Mouse (Mus musculus) bone marrow macrophage, adult 2 months (primary cell): ENCODE results near the gene Ppfia3. TPM values are rescaled to one million over a fixed set of nuclear protein-coding genes. Genes with fewer than 3 reads are reported as not detected.

Experiments
- H3K27ac ChIP-seq: 2 replicates; pipeline ENCODE4 v1.5.1; 2012; ENCODE audit warnings: low read depth, low read length; ENCODE audit not compliant: insufficient read depth
- H3K4me1 ChIP-seq: 2 replicates; pipeline ENCODE4 v1.6.1; 2012; ENCODE audit warnings: low read length; ENCODE audit not compliant: control insufficient read depth, insufficient read depth
- H3K4me3 ChIP-seq: 2 replicates; pipeline ENCODE4 v1.5.1; 2012; ENCODE audit warnings: mild to moderate bottlenecking, low read length, moderate library complexity; ENCODE audit not compliant: insufficient read depth
- CTCF ChIP-seq: IDR thresholded peaks from 2 replicates; pipeline ENCODE4 v1.5.1; 2012; ENCODE audit warnings: low read depth, mild to moderate bottlenecking, low read length, moderate library complexity
- POLR2A ChIP-seq: IDR thresholded peaks from 2 replicates; pipeline ENCODE4 v1.6.1; 2012; ENCODE audit warnings: mild to moderate bottlenecking, low read depth, low read length, borderline replicate concordance
- polyA plus RNA-seq: library from polyadenylated mRNA; stranded (reverse); fragments of >200 nt; gene quantifications from 2 replicates; pipeline ENCODE4 v1.2.4, GENCODE M21; 2012; ENCODE audit not compliant: missing spikeins, insufficient read depth, insufficient read length

Ppfia3 gene
- polyA plus RNA-seq: 1.6 and 1.8 TPM in 2 replicates

DNA sequence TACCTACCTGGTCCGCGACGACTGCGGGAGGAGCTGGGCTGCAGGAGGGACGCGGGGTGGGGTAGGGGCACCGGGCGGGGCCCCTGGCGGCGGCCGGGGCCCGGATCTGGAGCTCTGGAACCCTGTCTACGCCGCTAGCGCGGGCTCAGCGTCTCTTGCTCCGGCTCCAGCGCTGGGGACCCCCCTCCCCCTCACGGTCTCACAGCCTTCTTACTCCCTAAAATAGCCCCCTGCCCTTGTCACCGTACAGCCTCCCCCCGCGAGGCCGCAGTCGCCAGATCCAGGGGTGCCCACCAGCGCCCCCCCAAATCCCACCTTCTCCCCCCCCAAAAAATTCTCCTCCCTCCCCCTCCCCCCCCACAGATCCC, at the start of gene Ppfia3:
Ppfia3 (minus strand) TSS at position 368 of the 368 bp plus-strand sequence.
- Histone ChIP-seq H3K4me3 (peak within 1 kb of the TSS; percentile 56), H3K27ac (no peak within 1 kb of the TSS), H3K4me1 (peaks cover 3% of the 10 kb centered on the region; the same call in 1 of the 2 replicates)
- TF ChIP-seq CTCF: no peak
- no peak for TF ChIP-seq POLR2A

DNA sequence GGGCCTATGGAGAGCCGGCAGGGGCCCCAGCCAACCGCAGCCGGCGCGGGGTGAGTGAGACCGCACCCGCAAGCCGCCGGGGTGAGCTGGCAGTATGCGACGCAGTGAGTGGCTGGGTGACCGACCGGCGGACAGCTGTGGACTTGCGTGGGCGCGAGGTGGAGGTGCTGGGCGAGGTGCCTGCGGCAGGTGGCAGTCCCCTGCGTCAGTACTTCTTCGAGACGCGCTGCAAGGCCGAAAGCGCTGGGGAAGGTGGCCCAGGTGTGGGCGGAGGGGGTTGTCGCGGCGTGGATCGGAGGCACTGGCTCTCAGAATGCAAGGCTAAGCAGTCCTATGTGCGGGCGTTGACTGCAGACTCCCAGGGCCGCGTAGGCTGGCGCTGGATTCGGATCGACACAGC, 48.8 kb upstream of the Ppfia3 start:
- Histone ChIP-seq H3K4me1 (no peaks in the 10 kb centered on the region), H3K27ac (no peak overlapping the region), H3K4me3 (no peak overlapping the region)
- TF ChIP-seq POLR2A (no peak), CTCF (no peak)

DNA sequence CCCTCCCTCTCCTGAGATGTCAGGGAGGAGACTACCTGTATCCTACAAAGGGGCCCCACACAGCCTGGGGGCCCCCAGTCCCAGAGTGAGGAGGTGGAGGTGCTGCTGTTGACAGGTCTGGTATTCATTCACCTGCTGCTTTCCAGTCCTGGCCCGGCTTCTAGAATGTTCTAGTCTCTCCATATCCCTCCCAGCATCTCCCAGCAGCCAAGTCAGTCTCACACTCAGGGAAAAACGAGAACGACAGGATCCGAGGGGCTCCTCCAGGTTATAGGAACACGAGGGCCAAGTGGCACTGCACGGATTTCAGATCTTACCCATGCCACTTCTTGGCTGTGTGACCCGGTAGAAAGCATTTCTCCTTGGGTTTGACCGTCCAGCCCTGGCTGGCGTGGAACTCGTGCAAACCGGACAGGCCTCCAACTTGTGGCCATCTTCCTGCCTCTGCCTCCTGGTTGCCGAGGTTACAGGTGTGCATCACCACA, 48.0 kb upstream of the Ppfia3 start:
- Histone ChIP-seq H3K4me3 (no peak overlapping the region), H3K4me1 (no peaks in the 10 kb centered on the region), H3K27ac (no peak overlapping the region)
- TF ChIP-seq POLR2A (no peak), CTCF (no peak)

DNA sequence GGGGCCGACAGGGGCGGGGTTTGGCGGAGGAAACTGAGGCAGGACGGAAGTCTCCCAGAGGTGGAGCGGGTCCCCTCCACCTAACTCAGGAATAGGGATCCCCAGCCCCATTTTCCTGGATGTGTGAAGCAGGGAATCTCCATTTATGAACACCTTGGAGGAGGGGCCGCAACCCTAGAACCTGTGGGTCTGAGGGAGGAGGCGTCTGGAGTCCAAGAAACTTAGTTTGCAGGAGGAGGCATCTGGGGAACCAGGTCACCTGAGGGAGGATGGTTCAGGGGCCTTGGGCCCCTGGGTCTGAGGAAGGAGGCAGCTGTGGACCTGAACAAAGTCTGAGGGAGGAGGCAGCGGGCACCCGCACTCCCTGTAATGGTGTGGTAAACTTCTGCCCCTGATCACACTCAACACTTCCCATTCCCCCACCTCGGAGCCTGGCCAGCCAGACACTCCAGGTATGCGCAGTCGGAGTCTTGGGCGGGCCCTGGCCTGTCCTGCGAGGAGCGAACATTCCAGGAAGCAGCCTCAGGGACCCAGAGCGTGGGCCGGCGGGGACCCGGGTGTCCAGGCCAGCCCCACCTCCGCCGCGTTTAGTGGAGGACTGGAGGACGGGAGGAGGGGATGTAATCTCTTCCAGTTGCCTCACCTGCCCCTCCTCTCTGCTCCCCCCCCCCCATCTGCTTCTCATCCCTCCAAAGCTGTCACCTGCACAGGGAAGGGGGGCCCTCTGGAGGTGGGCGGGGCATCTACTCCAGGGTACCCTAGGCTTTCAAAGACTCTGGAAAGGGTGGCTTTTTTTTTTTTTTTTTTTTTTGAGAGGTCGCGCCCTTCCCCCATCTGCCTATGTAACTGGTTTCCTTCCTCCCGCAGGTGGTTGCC, 47.3 kb upstream of the Ppfia3 start:
- H3K4me3 ChIP-seq: no peak overlapping the region
- no peak overlapping the region for H3K27ac ChIP-seq
- TF ChIP-seq CTCF (no peak), POLR2A (no peak)
- no peaks in the 10 kb centered on the region for H3K4me1 ChIP-seq

DNA sequence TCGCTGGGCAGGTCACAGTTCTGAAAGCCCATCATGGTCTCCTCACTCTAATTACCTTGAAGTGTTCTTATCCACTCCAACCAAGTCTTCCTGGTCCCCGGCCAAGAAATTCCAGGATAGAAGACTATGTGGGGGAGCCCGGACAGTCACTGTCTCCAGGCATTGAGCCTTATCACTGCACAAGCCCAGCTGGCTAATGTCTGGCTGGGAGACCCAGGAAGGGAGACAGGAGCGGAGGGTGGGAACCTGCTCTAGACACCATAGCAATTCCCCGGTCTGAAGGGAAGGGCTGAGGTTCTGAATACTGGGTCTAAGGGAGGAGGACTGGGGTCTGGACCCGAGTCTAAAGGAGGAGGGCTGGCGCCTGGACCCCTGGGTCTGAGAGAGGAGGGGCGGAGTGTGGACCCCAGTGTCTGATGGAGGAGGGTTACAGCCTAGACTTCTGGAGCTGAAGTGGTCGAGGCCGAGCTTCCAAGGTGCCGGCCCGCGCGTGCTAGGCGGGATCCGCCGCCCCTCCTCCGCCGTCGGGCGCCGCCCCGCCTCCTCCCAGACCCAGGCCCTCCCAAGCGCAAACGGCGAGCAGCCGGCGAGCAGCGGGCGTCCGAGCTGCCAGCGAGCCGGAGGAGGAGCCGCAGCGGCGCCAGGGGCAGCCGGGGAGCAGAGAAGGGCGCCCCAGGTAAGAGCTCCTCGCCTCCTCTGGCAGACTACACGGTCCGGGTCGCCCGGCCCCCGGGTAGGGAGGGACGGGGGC, 46.5 kb upstream of the Ppfia3 start, which contains the start of gene Ntf5:
Ntf5 (plus strand) TSS at position 583 of the 751 bp plus-strand sequence.
- Histone ChIP-seq H3K27ac (no peak within 1 kb of the TSS), H3K4me1 (no peaks in the 10 kb centered on the region), H3K4me3 (no peak within 1 kb of the TSS)
- no peak for TF ChIP-seq POLR2A
- no peak for TF ChIP-seq CTCF

DNA sequence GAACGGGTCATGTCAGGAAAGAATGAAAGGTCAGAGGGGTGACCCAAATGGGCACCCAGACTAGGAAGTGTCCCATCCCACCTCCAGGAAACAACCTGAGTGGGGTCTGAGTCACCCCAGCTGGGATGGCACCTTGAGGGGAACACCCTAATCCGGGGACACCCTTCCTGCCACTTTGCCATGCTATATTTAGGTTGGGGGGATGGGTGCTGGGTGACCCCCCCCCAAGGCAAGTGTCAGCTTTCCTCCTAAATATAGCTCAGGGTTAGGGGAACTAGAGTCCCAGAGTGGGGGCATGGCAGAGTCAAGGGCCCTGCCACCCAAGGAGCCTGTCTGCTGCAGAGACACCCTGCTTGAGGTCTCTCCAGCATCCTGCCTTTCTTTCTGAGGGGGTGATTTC, 45.6 kb upstream of the Ppfia3 start:
- TF ChIP-seq CTCF (no peak), POLR2A (no peak)
- Histone ChIP-seq H3K4me1 (no peaks in the 10 kb centered on the region), H3K4me3 (no peak overlapping the region), H3K27ac (no peak overlapping the region)

DNA sequence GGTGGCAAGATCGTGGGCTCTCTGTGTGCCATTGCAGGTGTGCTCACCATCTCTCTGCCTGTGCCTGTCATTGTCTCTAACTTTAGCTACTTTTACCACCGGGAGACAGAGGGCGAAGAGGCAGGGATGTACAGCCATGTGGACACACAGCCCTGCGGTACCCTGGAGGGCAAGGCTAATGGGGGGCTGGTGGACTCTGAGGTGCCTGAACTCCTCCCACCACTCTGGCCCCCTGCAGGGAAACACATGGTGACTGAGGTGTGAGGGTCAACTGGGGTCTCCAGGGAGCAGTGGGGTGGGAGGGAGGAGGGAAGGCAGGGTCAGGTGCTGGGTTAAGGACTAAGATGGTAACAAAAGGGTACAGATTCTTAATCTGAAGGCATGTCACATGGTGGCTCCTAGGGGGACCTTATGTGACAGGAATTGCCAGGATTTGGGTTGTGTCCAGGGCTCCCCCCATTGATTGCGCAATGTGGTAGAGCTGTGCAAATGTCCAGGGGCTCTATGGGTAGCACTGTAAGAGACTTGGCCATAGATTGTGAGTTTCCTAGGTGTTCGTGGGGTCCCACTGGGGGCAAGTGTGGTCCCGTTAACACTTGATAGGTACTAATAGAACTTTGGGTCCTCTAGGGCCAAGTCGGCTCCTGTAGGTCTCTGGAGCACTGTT, 42.8 kb upstream of the Ppfia3 start:
- TF ChIP-seq POLR2A: no peak
- TF ChIP-seq CTCF: no peak
- no peak overlapping the region for H3K27ac ChIP-seq
- H3K4me1 ChIP-seq: peaks cover 4% of the 10 kb centered on the region; the same call in 1 of the 2 replicates
- H3K4me3 ChIP-seq: no peak overlapping the region

DNA sequence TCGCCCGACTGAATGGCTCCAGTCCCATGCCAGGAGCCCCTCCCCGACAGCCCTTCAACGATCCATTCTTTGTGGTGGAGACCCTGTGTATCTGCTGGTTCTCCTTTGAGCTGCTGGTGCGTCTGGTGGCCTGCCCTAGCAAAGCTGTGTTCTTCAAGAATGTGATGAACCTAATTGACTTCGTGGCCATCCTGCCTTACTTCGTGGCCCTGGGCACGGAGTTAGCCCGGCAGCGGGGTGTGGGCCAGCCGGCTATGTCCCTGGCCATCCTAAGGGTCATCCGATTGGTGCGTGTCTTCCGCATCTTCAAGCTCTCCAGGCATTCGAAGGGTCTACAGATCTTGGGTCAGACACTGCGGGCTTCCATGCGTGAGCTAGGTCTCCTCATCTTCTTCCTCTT, 42.1 kb upstream of the Ppfia3 start:
- TF ChIP-seq CTCF (no peak), POLR2A (no peak)
- Histone ChIP-seq H3K4me3 (no peak overlapping the region), H3K27ac (no peak overlapping the region), H3K4me1 (peaks cover 4% of the 10 kb centered on the region; the same call in 1 of the 2 replicates)

DNA sequence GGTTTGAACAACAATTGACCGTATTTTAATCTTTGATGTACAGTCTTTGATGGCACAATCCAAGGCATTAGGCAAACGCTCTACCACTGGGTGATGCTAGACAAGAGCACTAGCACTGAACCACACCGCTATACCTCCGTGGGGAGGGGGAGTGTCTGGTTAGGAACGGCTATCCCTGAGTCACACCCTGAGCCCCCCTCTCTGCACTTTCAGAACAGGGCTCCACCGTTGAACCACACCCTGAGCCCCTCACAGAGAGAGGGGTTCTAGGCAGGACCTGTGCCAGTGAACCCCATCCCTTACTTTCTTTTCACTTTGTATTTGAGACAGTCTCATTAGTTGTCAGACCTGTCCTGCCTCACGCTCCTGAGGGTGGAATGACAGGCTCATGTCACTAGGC, 41.5 kb upstream of the Ppfia3 start:
- no peak overlapping the region for H3K4me3 ChIP-seq
- peaks cover 4% of the 10 kb centered on the region; the same call in 1 of the 2 replicates for H3K4me1 ChIP-seq
- TF ChIP-seq CTCF (no peak), POLR2A (no peak)
- H3K27ac ChIP-seq: no peak overlapping the region
